Mouse (Mus musculus) embryo, embryonic 10.5 days (tissue): ENCODE data around the gene Skil.

Experiments
- DNase-seq: peaks from one replicate; pipeline ENCODE4 v3.0.0-alpha.2; 2015; ENCODE audit warnings: low spot score

Gene Skil

GRCm38 (mm10) chr3:31083507-31084245, 11.2 kb upstream of the Skil start:
- DNase-seq: peak; percentile 18

DNA sequence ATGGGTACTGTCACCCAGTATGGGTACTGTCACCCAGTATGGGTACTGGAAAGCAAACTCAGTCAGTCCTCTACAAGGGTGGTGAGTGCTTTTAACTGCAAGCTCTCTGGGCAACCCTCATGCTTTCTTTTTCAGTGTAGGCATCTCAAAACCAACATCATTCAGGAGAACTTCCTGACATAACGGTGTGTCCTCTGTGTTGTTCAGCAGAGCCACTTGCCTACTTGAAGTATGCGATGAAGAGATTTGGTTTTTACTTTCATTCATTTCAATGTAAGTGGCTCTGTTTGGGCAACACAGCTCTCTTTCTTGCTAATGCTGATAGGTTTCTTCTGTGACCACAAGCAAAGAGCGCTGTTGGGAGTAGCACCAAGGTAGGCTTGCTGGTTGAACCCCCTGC, 9.9 kb upstream of the Skil start:
- DNase-seq: no peak

GRCm38 (mm10) chr3:31088789-31089775, 5.8 kb upstream of the Skil start:
- no peak for DNase-seq

DNA sequence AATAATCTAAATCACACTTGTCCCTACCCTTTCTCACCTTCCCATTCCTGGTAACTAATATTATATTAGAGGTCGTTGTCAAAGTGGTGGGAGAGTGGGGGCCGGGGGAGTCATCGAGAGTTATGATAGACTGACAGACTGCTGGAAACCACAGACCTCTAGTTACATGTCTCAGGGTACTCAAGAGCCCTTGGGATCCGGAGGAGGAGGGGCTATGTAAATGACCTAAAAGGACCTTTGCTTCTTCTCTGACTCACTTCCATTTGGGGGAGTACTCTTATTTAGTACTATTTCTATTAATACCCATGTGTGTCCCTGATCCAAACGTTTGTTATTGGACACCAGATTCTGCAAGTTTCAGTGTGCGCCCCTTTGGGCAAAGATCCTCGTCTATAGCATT, 4.9 kb upstream of the Skil start:
- no peak for DNase-seq

- DNase-seq: peak; percentile 82
Measured at GRCm38 (mm10) chr3:31093196-31093595, 1.7 kb upstream of the Skil start.

DNA sequence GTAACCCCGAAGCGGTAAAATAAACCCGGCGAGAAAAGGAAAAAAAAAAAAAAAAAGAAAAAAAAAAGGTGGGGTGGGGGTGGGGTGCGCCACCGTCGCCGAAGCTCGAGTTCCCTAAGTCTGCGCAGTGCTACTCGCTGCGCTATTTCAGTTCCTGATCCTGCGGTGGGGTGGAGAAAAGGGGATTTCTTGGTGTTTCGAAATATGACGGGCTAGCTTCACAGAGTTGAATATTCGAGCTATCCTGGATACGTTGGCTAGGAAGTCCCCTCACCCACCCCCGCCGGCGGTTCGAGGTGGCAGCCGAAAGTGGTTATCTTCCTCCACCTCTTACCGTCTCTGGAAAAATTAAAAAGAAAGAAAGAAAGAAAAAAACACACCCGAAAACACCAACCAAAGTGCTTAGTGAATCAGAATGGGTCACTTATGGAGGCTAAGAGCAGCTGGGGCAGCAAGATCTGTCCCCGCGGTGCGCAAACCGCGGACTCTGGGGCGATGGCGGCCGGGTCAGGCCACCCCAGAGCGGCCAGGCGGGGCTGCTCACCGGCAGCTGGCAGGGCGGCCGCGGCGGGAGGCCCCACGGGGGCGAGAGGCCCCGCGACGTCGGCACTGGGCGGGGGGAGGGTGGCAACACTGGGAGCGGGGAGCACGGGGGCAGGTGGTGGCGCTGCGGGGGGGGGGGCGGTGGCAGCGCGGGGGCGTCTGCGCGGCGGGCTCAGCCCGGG, 1.1 kb upstream of the Skil start:
- peak; percentile 75 for DNase-seq

GRCm38 (mm10) chr3:31095179-31095490, 277 bp downstream of the Skil start:
- peak; percentile 51 for DNase-seq

DNA sequence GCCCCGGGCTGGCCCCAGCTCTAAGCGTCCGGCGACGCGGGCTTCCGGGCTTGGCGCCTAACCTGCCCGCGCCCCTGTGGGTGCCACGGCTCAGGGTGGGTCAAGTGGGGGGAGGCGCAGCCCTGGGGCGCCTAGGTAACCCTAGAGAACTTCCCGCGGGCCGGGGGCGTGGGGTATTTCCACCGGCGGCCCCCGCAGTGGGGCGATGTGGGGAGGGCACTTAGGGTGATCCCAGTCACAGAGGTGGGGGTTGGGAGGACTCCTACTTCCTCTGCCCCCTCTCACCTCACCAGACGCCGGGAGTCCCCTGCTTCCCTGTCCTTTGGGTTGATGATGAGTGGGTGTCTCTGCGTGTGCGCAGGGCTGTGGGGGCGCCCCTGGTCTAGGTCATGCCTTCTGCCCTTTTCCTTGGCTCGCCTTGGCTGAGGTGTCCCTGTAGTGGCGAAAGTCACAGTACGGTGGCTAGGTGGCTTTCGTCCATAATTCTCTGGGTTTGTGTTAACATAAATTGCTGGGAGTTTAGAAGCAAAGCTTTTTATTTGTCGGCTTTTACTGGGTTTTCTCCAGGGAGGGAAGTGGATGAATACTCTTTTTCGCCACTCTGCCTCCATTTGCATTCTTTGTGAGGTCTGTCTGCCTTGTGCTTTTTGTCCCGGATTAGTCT, 765 bp downstream of the Skil start:
- peak; percentile 69 for DNase-seq

GRCm38 (mm10) chr3:31096155-31097101, 1.6 kb downstream of the Skil start:
- DNase-seq: peak; percentile 18

GRCm38 (mm10) chr3:31097102-31097720, 2.4 kb downstream of the Skil start:
- no peak for DNase-seq

DNA sequence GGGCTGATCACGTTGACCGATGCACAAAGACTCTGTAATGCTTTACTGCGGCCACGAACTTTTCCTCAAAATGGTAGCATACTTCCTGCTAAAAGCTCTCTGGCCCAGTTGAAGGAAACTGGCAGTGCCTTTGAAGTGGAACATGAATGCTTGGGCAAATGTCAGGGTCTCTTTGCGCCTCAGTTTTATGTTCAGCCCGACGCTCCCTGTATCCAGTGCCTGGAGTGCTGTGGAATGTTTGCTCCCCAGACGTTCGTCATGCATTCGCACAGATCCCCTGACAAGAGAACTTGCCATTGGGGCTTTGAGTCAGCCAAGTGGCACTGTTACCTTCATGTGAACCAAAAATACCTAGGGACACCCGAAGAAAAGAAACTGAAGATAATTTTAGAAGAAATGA, 3.1 kb downstream of the Skil start:
- peak; percentile 18 for DNase-seq

DNA sequence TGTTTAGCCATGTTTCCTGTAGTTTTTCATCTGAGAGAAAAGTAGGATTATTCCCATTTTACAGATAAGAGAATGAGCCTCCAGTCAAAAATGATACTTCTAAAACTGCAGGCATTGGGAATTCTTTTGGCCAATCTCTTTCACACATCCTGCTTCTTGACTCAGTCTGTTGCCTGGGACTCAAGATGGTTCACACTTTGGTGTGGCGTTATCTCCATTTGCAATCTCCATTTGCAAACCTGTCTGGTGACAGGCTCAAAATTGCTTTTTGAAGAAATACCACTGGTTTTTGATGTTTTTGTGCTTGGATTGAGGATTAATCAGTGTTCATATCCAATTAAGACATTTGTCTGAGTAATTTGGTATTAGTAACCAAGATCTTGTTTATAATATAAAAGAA, 3.7 kb downstream of the Skil start:
- no peak for DNase-seq

- DNase-seq: no peak
Measured at GRCm38 (mm10) chr3:31100026-31100425, 5.2 kb downstream of the Skil start.

DNA sequence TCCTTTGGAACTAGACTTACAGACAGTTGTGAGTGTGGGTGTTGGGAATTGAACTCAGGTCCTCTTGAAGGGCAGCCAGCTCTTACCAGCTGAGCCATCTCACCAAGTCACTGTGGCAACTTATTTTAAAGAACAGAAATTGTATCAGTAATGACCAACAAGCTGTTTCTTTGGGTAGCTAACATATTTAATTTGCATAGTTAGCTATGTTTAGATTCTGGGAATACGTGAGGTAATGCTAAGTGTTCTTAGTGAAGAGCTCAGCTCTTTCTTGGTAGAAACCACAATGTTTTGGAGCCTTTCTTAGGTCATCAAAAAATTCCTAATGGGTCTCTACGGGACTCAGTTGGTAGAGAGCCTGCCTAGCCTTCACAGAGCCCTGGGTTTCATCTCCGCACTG, 5.9 kb downstream of the Skil start:
- DNase-seq: no peak

- no peak for DNase-seq
Measured at GRCm38 (mm10) chr3:31104936-31105335, 10.1 kb downstream of the Skil start.

- no peak for DNase-seq
Measured at GRCm38 (mm10) chr3:31106597-31106996, 11.7 kb downstream of the Skil start.

DNA sequence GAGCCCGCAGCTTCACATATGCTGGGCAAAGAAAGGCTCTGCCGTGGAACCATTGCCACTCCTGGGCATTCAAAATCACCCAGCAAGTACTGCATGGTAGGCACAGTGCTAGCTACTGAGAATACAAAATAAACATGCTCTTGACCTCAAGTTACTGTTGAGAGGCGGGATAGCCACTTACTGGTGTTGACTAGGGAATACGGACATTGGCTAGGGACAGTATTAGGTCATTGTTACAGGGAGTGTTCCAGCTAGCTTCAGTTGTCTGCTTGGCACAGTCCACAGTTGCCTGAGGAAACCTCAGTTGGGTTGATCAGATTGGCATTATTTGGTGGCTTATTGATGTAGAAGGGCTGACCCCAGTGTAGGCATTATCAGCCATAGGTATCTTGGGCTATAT, 12.8 kb downstream of the Skil start:
- DNase-seq: no peak

- DNase-seq: no peak
Measured at GRCm38 (mm10) chr3:31109108-31109507, 14.2 kb downstream of the Skil start.

- no peak for DNase-seq
Measured at GRCm38 (mm10) chr3:31123098-31123497, 28.2 kb downstream of the Skil start.

GRCm38 (mm10) chr3:31126303-31126702, 31.4 kb downstream of the Skil start:
- no peak for DNase-seq
